Mouse (Mus musculus) liver, embryonic 14.5 days (tissue): ENCODE data around the gene Ccdc7a. TPM values are rescaled to one million over a fixed set of nuclear protein-coding genes. Genes with fewer than 3 reads are reported as not detected.

Source experiments
- ATAC-seq: fragments of 200-750 bp; cut with Nextera tagmentation; 2 replicates; pipeline ENCODE4 v1.8.0; 2017; ENCODE audit warnings: moderate number of reproducible peaks, mild to moderate bottlenecking, moderate library complexity; ENCODE audit not compliant: insufficient read depth
- DNase-seq, 3 experiments: peaks; one replicate each; pipeline ENCODE4 v3.0.0-alpha.2; 2012 to 2013; ENCODE audit warnings: low read depth in 3 of 3, low spot score in 3 of 3
- H3K27ac ChIP-seq: fragments of 300-500 bp; sonication (generic); 2 replicates; pipeline ENCODE4 v1.5.1; 2014; ENCODE audit warnings: moderate library complexity, mild to moderate bottlenecking, control low read depth, inconsistent platforms
- H3K27me3 ChIP-seq: fragments of 300-500 bp; sonication (generic); 2 replicates; pipeline ENCODE4 v1.6.1; 2014; ENCODE audit warnings: mild to moderate bottlenecking, low read length, moderate library complexity; ENCODE audit not compliant: control insufficient read depth, insufficient read depth
- H3K36me3 ChIP-seq: fragments of 300-500 bp; sonication (generic); replicated peaks from 2 replicates; pipeline ENCODE4 v1.6.1; 2014; ENCODE audit warnings: low read depth; ENCODE audit not compliant: control insufficient read depth, insufficient read depth
- H3K4me1 ChIP-seq, 2 experiments: fragments of 200-500 bp in 1 of 2; fragments of 300-500 bp in 1 of 2; sonication (generic) in 1 of 2; replicated peaks; 2 replicates each; pipeline ENCODE4 v1.6.1; 2012 to 2014; ENCODE audit warnings: antibody characterized with exemption in 1 of 2, inconsistent platforms in 1 of 2, low read length in 1 of 2; ENCODE audit not compliant: control insufficient read depth in 2 of 2, insufficient read depth in 2 of 2
- H3K4me2 ChIP-seq: fragments of 300-500 bp; sonication (generic); 2 replicates; pipeline ENCODE4 v1.6.1; 2014; ENCODE audit warnings: low read depth, mild to moderate bottlenecking, control low read depth, moderate library complexity
- H3K4me3 ChIP-seq, 2 experiments: fragments of 200-500 bp in 1 of 2; fragments of 300-500 bp in 1 of 2; sonication (generic) in 1 of 2; 2 replicates each; pipeline ENCODE4 v1.5.1; 2012 to 2014; ENCODE audit warnings: low read depth in 2 of 2, low read length in 2 of 2, mild to moderate bottlenecking in 2 of 2, control low read depth in 1 of 2, inconsistent platforms in 1 of 2, moderate library complexity in 1 of 2; ENCODE audit not compliant: insufficient read depth in 1 of 2
- H3K9ac ChIP-seq: fragments of 300-500 bp; sonication (generic); replicated peaks from 2 replicates; pipeline ENCODE4 v1.6.1; 2014; ENCODE audit warnings: mild to moderate bottlenecking, control low read depth, moderate library complexity
- H3K9me3 ChIP-seq: fragments of 300-500 bp; sonication (generic); 2 replicates; pipeline ENCODE4 v1.6.1; 2016; ENCODE audit warnings: low read length, mixed read lengths; ENCODE audit not compliant: control insufficient read depth
- CTCF ChIP-seq: IDR thresholded peaks from 2 replicates; pipeline ENCODE4 v1.5.1; 2016; ENCODE audit warnings: antibody characterized with exemption, low read depth, control low read depth
- EP300 ChIP-seq: IDR thresholded peaks from 2 replicates; pipeline ENCODE4 v1.6.1; 2016; ENCODE audit warnings: antibody characterized with exemption, low read depth
- WGBS: fragments of 180-500 bp; shearing (Covaris S2); extraction: QIAGEN DNeasy Blood & Tissue Kit; methylation state at CpG from one replicate; pipeline ENCODE4 v1.1.7; 2014; ENCODE audit not compliant: insufficient replicate concordance; 5-methylcytosine and 5-hydroxymethylcytosine counted together
- polyA plus RNA-seq, 2 experiments: library from polyadenylated mRNA; depleted of rRNA in 1 of 2; stranded (reverse) in 1 of 2; unstranded in 1 of 2; fragments of >200 nt; fragmentation: Nextera tagmentation in 1 of 2; extraction: Ambion mirVana in 1 of 2; gene quantifications; 2 replicates each; pipeline versions ENCODE4 v1.2.1 to v1.2.3; 2012 to 2014

The Ccdc7a gene
- polyA plus RNA-seq, 2 experiments = not detected

- H3K27ac ChIP-seq = peak overlapping the region; percentile 69
- 41% methylated on average over 1 of the region's 1 CpGs for WGBS
- DNase-seq (no peak), ATAC-seq (peak; percentile 64)
- H3K9me3 ChIP-seq = no peaks in the 10 kb centered on the region
- H3K36me3 ChIP-seq = no peaks in the 10 kb centered on the region
- H3K4me2 ChIP-seq = peak overlapping the region; percentile 51
- peaks cover 35 to 36% of the 10 kb centered on the region in 2 experiments for H3K4me1 ChIP-seq
- H3K27me3 ChIP-seq = no peaks in the 10 kb centered on the region
- no peak overlapping the region for H3K4me3 ChIP-seq
- no peak for TF ChIP-seq EP300
- TF ChIP-seq CTCF = no peak
- H3K9ac ChIP-seq = no peak overlapping the region
Measured at GRCm38 (mm10) chr8:128696701-128697397, 368.5 kb downstream of the Ccdc7a start.

- DNase-seq (peak; percentile 52 to 56 (median 53)), ATAC-seq (0 out of 2 replicates have a peak, but pooled peaks have one; percentile 7)
- H3K4me3 ChIP-seq = no peak overlapping the region
- TF ChIP-seq CTCF (no peak), EP300 (peak; percentile 71)
- H3K27me3 ChIP-seq = no peaks in the 10 kb centered on the region
- 76% methylated on average over 1 of the region's 1 CpGs for WGBS
- no peaks in the 10 kb centered on the region for H3K9me3 ChIP-seq
- no peaks in the 10 kb centered on the region for H3K36me3 ChIP-seq
- H3K27ac ChIP-seq = peak overlapping the region; percentile 53
- H3K4me1 ChIP-seq = peaks cover 30 to 31% of the 10 kb centered on the region in 2 experiments
- H3K4me2 ChIP-seq = peak overlapping the region; percentile 53
- H3K9ac ChIP-seq = no peak overlapping the region
Measured at GRCm38 (mm10) chr8:128690056-128690455, 375.3 kb downstream of the Ccdc7a start.

GRCm38 (mm10) chr8:128688679-128689078 lies 376.6 kb downstream of the Ccdc7a start:
- peak overlapping the region; percentile 71 for H3K4me2 ChIP-seq
- H3K9ac ChIP-seq = no peak overlapping the region; the same call in 1 of the 2 replicates
- peaks cover 28 to 30% of the 10 kb centered on the region in 2 experiments for H3K4me1 ChIP-seq
- H3K27me3 ChIP-seq = no peaks in the 10 kb centered on the region
- H3K4me3 ChIP-seq = no peak overlapping the region
- peak; percentile 17 for ATAC-seq
- peak; percentile 42 to 65 (median 55) for DNase-seq
- WGBS = 11% methylated on average over 3 of the region's 3 CpGs
- H3K27ac ChIP-seq = peak overlapping the region; percentile 46; the same call in 1 of the 2 replicates
- TF ChIP-seq EP300 (peak; percentile 93), CTCF (no peak)
- H3K36me3 ChIP-seq = no peaks in the 10 kb centered on the region
- no peaks in the 10 kb centered on the region for H3K9me3 ChIP-seq

- DNase-seq (no peak), ATAC-seq (no peak)
- peak overlapping the region; percentile 71 for H3K4me2 ChIP-seq
- H3K27ac ChIP-seq = peak overlapping the region; percentile 82
- no peaks in the 10 kb centered on the region for H3K27me3 ChIP-seq
- H3K9ac ChIP-seq = peak overlapping the region; percentile 94
- peak overlapping the region; percentile 75 to 91 for H3K4me3 ChIP-seq
- TF ChIP-seq EP300 = no peak
- TF ChIP-seq CTCF = no peak
- H3K9me3 ChIP-seq = no peaks in the 10 kb centered on the region
- no peaks in the 10 kb centered on the region for H3K36me3 ChIP-seq
- peaks cover 22% of the 10 kb centered on the region in 2 experiments for H3K4me1 ChIP-seq
- WGBS = 0% methylated on average over 2 of the region's 2 CpGs
Measured at GRCm38 (mm10) chr8:128686429-128686990, 378.8 kb downstream of the Ccdc7a start.
